In genomic region chr7:80149356-80149755, GRCm38 (mm10) we compare ENCODE assay signal across 9 mouse cellular contexts. TPM values are rescaled to one million over a fixed set of nuclear protein-coding genes. Genes with fewer than 3 reads are reported as not detected.
DNase-seq lines count a peak whose midpoint lies in the region; ATAC-seq lines count a peak whose summit lies in the region.
"Had no signal": no experiment of that assay in that cellular context is flagged by ENCODE, and none has a peak within 500 bp of the region (broad histone marks: within the 10 kb centered on the region; RNA-seq: fewer than 3 reads in every experiment).

No protein-coding gene starts in this region.

- 59% methylated on average over 9 of the region's 9 CpGs for WGBS in heart, embryonic 10.5 days

- no peaks in the 10 kb centered on the region for H3K4me1 ChIP-seq in heart, embryonic 10.5 days

- DNase-seq in frontal cortex, postnatal 25 days (ENCODE audit: low spot score in 2 of 2): no peak
- peak; percentile 32 for DNase-seq in urinary bladder, postnatal 14 days (ENCODE audit: low spot score)
- no peak for DNase-seq in urinary bladder, adult 18-20 months (ENCODE audit: low spot score in 2 of 2)
- peak; percentile 82 for DNase-seq in lung, postnatal 10 days
- DNase-seq in testis, postnatal 14 days (ENCODE audit: low spot score): peak; percentile 51
- DNase-seq in retina, postnatal 1 day: no peak
- no peak for DNase-seq in heart, embryonic 10.5 days (ENCODE audit: low spot score)

- H3K27ac ChIP-seq in heart, embryonic 10.5 days: no peak overlapping the region

- no peaks in the 10 kb centered on the region for H3K9me3 ChIP-seq in heart, embryonic 10.5 days

- H3K4me3 ChIP-seq in heart, embryonic 10.5 days: no peak overlapping the region
- H3K4me3 ChIP-seq: myocyte had no signal

- peak; percentile 59; the same call in 1 of the 2 replicates for ATAC-seq in frontal cortex, adult (ENCODE audit: low TSS enrichment)

- no peaks in the 10 kb centered on the region for H3K36me3 ChIP-seq in heart, embryonic 10.5 days

- H3K27me3 ChIP-seq in heart, embryonic 10.5 days (ENCODE audit: insufficient read depth, poor library complexity, severe bottlenecking): no peaks in the 10 kb centered on the region; the same call in 1 of the 2 replicates

RNA-seq across cellular contexts. Expression of gene Idh2, which starts 34.2 kb away (rescaled TPM):
- polyA plus RNA-seq in heart, embryonic 10.5 days (2016; fragmentation: Nextera tagmentation; extraction: Ambion mirVana): 830 and 1,266 TPM in 2 replicates

RNA-seq across cellular contexts. Expression of gene Sema4b, which starts 37.3 kb away (rescaled TPM):
- 7.8 and 8.9 TPM in 2 replicates for polyA plus RNA-seq in heart, embryonic 10.5 days (2016; fragmentation: Nextera tagmentation; extraction: Ambion mirVana)

Comparison
In these comparisons a context has a peak if more than half of its experiments do, and no peak if none do; other contexts are left out.
1. DNase-seq: peak in urinary bladder, postnatal 14 days (single experiment), lung, postnatal 10 days (single experiment) and testis, postnatal 14 days (single experiment); none in frontal cortex, postnatal 25 days (0 of 2), urinary bladder, adult 18-20 months (0 of 2), retina, postnatal 1 day (single experiment) and heart, embryonic 10.5 days (single experiment).